8 mouse cellular contexts compared by ENCODE assay signal in the genomic region with DNA sequence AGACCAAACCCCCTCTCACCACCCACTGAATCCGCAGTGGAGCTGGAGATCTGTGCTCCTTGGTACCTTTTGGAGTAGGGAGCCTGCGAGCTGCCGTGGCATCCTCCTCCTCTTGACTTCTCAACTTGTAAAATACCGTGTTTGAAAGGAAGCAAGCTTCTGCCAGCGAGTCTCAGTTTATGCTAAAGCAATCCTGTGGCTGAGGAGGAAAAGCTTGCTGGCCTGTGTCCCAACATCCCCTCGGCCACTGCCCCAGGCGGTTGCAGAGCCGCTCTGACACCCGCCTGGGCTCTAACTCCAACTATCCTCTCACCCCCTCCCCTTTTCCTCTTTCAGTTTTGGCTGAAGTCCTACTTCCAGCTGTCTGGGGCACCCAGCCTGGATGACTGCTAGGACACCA. TPM values are rescaled to one million over a fixed set of nuclear protein-coding genes. Genes with fewer than 3 reads are reported as not detected.
DNase-seq lines count a peak whose midpoint lies in the region; ATAC-seq and TF ChIP-seq lines count a peak whose summit lies in the region.

No protein-coding gene starts in this region.

- DNase-seq in adrenal gland, postnatal 25 days = peak; percentile 5
- no peak for DNase-seq in adrenal gland, adult 18-20 months (ENCODE audit: low spot score in 2 of 2)
- DNase-seq in ES-E14 (ENCODE audit: low read depth, low spot score) = no peak
- no peak for DNase-seq in heart, embryonic 10.5 days (ENCODE audit: low spot score)
- DNase-seq in limb, embryonic 11.5 days (ENCODE audit: low spot score) = no peak
- no peak for DNase-seq in spleen, postnatal 10 days (ENCODE audit: low spot score in 2 of 2)
- no peak for DNase-seq in left cerebral cortex, postnatal 36 days (ENCODE audit: low spot score in 2 of 2)

- in situ Hi-C loops in ES-E14 (cut with MboI; ENCODE audit: low sequenced_read_pairs in 2 of 2, unreplicated experiment in 2 of 2) = no loop called here

- no peaks in the 10 kb centered on the region for H3K36me3 ChIP-seq in ES-E14 (ENCODE audit: control insufficient read depth, insufficient read depth, low read length, poor library complexity, severe bottlenecking)
- no peaks in the 10 kb centered on the region for H3K36me3 ChIP-seq in heart, embryonic 10.5 days
- no peaks in the 10 kb centered on the region for H3K36me3 ChIP-seq in limb, embryonic 11.5 days (ENCODE audit: control insufficient read depth, insufficient read depth, low read length)
- no peaks in the 10 kb centered on the region for H3K36me3 ChIP-seq in midbrain, embryonic 16.5 days (ENCODE audit: control insufficient read depth, insufficient read depth, low read length)

- peaks cover 23% of the 10 kb centered on the region for H3K27me3 ChIP-seq in heart, embryonic 10.5 days (ENCODE audit: insufficient read depth, poor library complexity, severe bottlenecking)
- no peaks in the 10 kb centered on the region for H3K27me3 ChIP-seq in limb, embryonic 11.5 days (ENCODE audit: control insufficient read depth, insufficient read depth, low read length)
- H3K27me3 ChIP-seq in midbrain, embryonic 16.5 days (ENCODE audit: control insufficient read depth, insufficient read depth, low read depth, low read length) = peaks cover 4% of the 10 kb centered on the region; the same call in 1 of the 2 replicates

- H3K27ac ChIP-seq in ES-E14 (ENCODE audit: insufficient read depth, low read depth, low read length, poor library complexity, severe bottlenecking) = no peak overlapping the region
- peak overlapping the region; percentile 60 for H3K27ac ChIP-seq in heart, embryonic 10.5 days
- no peak overlapping the region for H3K27ac ChIP-seq in limb, embryonic 11.5 days (replicated peaks; ENCODE audit: low read depth, low read length)
- H3K27ac ChIP-seq in midbrain, embryonic 16.5 days (ENCODE audit: low read length) = no peak overlapping the region

- 0 out of 4 replicates have a peak, but pooled peaks cover 0 to 3% of the 10 kb centered on the region in 2 experiments for H3K4me1 ChIP-seq in ES-E14 (ENCODE audit: control insufficient read depth in 2 of 2, insufficient read depth in 2 of 2, low read length in 2 of 2, poor library complexity in 1 of 2)
- peaks cover 21% of the 10 kb centered on the region for H3K4me1 ChIP-seq in heart, embryonic 10.5 days
- peaks cover 8% of the 10 kb centered on the region; the same call in 1 of the 2 replicates for H3K4me1 ChIP-seq in limb, embryonic 11.5 days (ENCODE audit: control insufficient read depth, insufficient read depth, low read length)
- peaks cover 13% of the 10 kb centered on the region for H3K4me1 ChIP-seq in midbrain, embryonic 16.5 days (ENCODE audit: control insufficient read depth, insufficient read depth, low read length)

- intact Hi-C loops in left cerebral cortex, postnatal 36 days (cut with DNase I) = no loop called here

- no peaks in the 10 kb centered on the region for H3K9me3 ChIP-seq in ES-E14 (ENCODE audit: control insufficient read depth, insufficient read depth, low read depth, low read length)
- no peaks in the 10 kb centered on the region for H3K9me3 ChIP-seq in heart, embryonic 10.5 days
- H3K9me3 ChIP-seq in limb, embryonic 11.5 days (ENCODE audit: control insufficient read depth, low read length) = no peaks in the 10 kb centered on the region
- H3K9me3 ChIP-seq in midbrain, embryonic 16.5 days (replicated peaks; ENCODE audit: control insufficient read depth, low read length, poor library complexity, severe bottlenecking) = no peaks in the 10 kb centered on the region

- ATAC-seq in limb, embryonic 11.5 days (ENCODE audit: insufficient number of reproducible peaks, low FRiP score, low TSS enrichment, low read depth) = no peak
- peak; percentile 73 for ATAC-seq in midbrain, embryonic 16.5 days

- peak overlapping the region; percentile 90 for H3K4me2 ChIP-seq in limb, embryonic 11.5 days (ENCODE audit: low read depth, severe bottlenecking)
- peak overlapping the region; percentile 69 for H3K4me2 ChIP-seq in midbrain, embryonic 16.5 days (ENCODE audit: low read length)

- WGBS in heart, embryonic 10.5 days = under 1% methylated on average over 9 of the region's 9 CpGs
- 0% methylated on average over 9 of the region's 9 CpGs for WGBS in limb, embryonic 11.5 days
- WGBS in midbrain, embryonic 16.5 days = 3% methylated on average over 9 of the region's 9 CpGs

- no peak overlapping the region for H3K9ac ChIP-seq in ES-E14 (ENCODE audit: insufficient read depth, low read depth, low read length, poor library complexity, severe bottlenecking)
- H3K9ac ChIP-seq in limb, embryonic 11.5 days (ENCODE audit: low read length) = peak overlapping the region; percentile 24; the same call in 1 of the 2 replicates
- H3K9ac ChIP-seq in midbrain, embryonic 16.5 days (ENCODE audit: low read depth, low read length) = peak overlapping the region; percentile 55

- H3K4me3 ChIP-seq in ES-E14 (ENCODE audit: insufficient read depth in 1 of 2, low read depth in 1 of 2, low read length in 2 of 2, poor library complexity in 1 of 2, severe bottlenecking in 1 of 2) = peak overlapping the region; percentile 7 to 39; a peak in 3 of 4 replicates
- peak overlapping the region; percentile 62 for H3K4me3 ChIP-seq in heart, embryonic 10.5 days
- peak overlapping the region; percentile 28 for H3K4me3 ChIP-seq in limb, embryonic 11.5 days (ENCODE audit: low read depth, low read length)
- H3K4me3 ChIP-seq in midbrain, embryonic 16.5 days (ENCODE audit: low read depth, low read length) = peak overlapping the region; percentile 33

TF ChIP-seq in ES-E14, 5 proteins besides CTCF, POLR2A, EP300 and RAD21:
- TF ChIP-seq ZNF384 (IDR thresholded peaks at IDR 0.05; ENCODE audit: low read depth, low read length) (no peak), ZC3H11A (IDR thresholded peaks at IDR 0.05; ENCODE audit: borderline replicate concordance, low read depth, low read length) (no peak), HCFC1 (IDR thresholded peaks at IDR 0.05; ENCODE audit: borderline replicate concordance, insufficient read depth, low read length) (no peak), CHD2 (IDR thresholded peaks at IDR 0.05; ENCODE audit: low read depth, low read length) (no peak), MAFK (IDR thresholded peaks at IDR 0.05; ENCODE audit: insufficient read depth, low read depth, low read length) (no peak)

RNA-seq across cellular contexts. Expression of gene Col24a1, which starts 0.9 kb away (rescaled TPM):
- 0.15 TPM in 1 of 2 replicates, not detected in the other for total RNA-seq in adrenal gland, postnatal 25 days (2021)
- total RNA-seq in adrenal gland, adult 18-20 months (2021) = not detected
- 0.09 TPM in 1 of 2 replicates, not detected in the other for total RNA-seq in ES-E14 (2012; rRNA removed)
- 0.34 and 0.63 TPM in 2 replicates for polyA plus RNA-seq in heart, embryonic 10.5 days (2016; fragmentation: Nextera tagmentation; extraction: Ambion mirVana)
- 1.2 and 1.4 TPM in 2 replicates for polyA plus RNA-seq in limb, embryonic 11.5 days (2014; fragmentation: Nextera tagmentation; extraction: Ambion mirVana)
- 0.85 and 1.6 TPM in 2 replicates for polyA plus RNA-seq in midbrain, embryonic 16.5 days (2015; fragmentation: Nextera tagmentation; extraction: Ambion mirVana)
- 1 to 10 TPM; 1.9 to 3.6 TPM for total RNA-seq in left cerebral cortex, postnatal 36 days (2021)
